Mouse (Mus musculus): ENCODE measurements around the gene Ubtd1.

- TF ChIP-seq CTCF (conservative IDR thresholded peaks at IDR 0.05 in 1 of 2, IDR thresholded peaks at IDR 0.05 in 1 of 2; ENCODE audit: low read depth in 2 of 2, low read length in 2 of 2) (no peak), MYC (IDR thresholded peaks at IDR 0.05; ENCODE audit: low read depth, low read length) (no peak)
These were observed 87.1 kb downstream of the Ubtd1 start for GRCm38 (mm10) chr19:42068441-42069240.

Measured in CH12.LX (cell line).